Mouse (Mus musculus): Measurements from ENCODE around the gene Resp18. TPM values are rescaled to one million over a fixed set of nuclear protein-coding genes. Genes with fewer than 3 reads are reported as not detected.

Resp18 gene
- polyA plus RNA-seq, 1 experiment: 275 TPM

DNA sequence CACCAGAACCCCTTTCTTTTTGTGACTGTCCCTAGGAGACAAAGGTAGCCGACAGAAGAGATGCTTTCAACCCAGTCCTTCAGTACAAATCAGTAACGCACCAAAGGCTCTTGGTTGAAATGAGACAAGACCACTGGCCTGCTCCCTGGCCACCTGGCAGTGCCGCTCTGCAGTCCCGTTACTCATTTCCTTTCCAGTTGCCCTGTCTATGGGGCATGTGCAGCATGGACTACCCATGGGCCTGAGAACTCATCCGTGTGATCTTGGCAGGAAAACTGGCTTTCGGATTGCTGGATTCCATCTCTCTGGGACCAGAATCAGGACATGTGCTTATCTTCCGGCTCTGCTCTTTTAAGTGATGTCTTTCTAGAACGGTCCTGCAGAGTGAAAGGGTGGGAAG, 13.1 kb upstream of the Resp18 start:
- Histone ChIP-seq H3K27me3 (ENCODE audit: control insufficient read depth, insufficient read depth, low read length) (no peaks in the 10 kb centered on the region), H3K27ac (ENCODE audit: insufficient read depth, low read length) (no peak overlapping the region), H3K4me3 (replicated peaks; ENCODE audit: insufficient read depth, low read depth, low read length) (no peak overlapping the region), H3K4me1 (ENCODE audit: control insufficient read depth, insufficient read depth, low read length) (no peaks in the 10 kb centered on the region; the same call in 1 of the 2 replicates)
- no peak for DNase-seq
- TF ChIP-seq CTCF (IDR thresholded peaks at IDR 0.05; ENCODE audit: borderline replicate concordance, insufficient read depth, low read depth, low read length): no peak
- TF ChIP-seq POLR2A (IDR thresholded peaks at IDR 0.05; ENCODE audit: borderline replicate concordance, insufficient read depth, low read length): no peak
- 26% methylated on average over 8 of the region's 8 CpGs for WGBS

- H3K27me3 ChIP-seq (ENCODE audit: control insufficient read depth, insufficient read depth, low read length): no peaks in the 10 kb centered on the region
- no peak for TF ChIP-seq POLR2A (IDR thresholded peaks at IDR 0.05; ENCODE audit: borderline replicate concordance, insufficient read depth, low read length)
- peak; percentile 19; the same call in 1 of the 2 replicates for TF ChIP-seq CTCF (IDR thresholded peaks at IDR 0.05; ENCODE audit: borderline replicate concordance, insufficient read depth, low read depth, low read length)
- H3K27ac ChIP-seq (ENCODE audit: insufficient read depth, low read length): no peak overlapping the region
- H3K4me3 ChIP-seq (replicated peaks; ENCODE audit: insufficient read depth, low read depth, low read length): no peak overlapping the region
- DNase-seq: peak; percentile 42 to 70
- no peaks in the 10 kb centered on the region; the same call in 1 of the 2 replicates for H3K4me1 ChIP-seq (ENCODE audit: control insufficient read depth, insufficient read depth, low read length)
Measured at GRCm38 (mm10) chr1:75290582-75290981, 12.4 kb upstream of the Resp18 start.

- TF ChIP-seq POLR2A (IDR thresholded peaks at IDR 0.05; ENCODE audit: borderline replicate concordance, insufficient read depth, low read length) (no peak), CTCF (IDR thresholded peaks at IDR 0.05; ENCODE audit: borderline replicate concordance, insufficient read depth, low read depth, low read length) (no peak)
- Histone ChIP-seq H3K27ac (ENCODE audit: insufficient read depth, low read length) (no peak overlapping the region), H3K27me3 (ENCODE audit: control insufficient read depth, insufficient read depth, low read length) (no peaks in the 10 kb centered on the region), H3K4me1 (ENCODE audit: control insufficient read depth, insufficient read depth, low read length) (no peaks in the 10 kb centered on the region; the same call in 1 of the 2 replicates), H3K4me3 (replicated peaks; ENCODE audit: insufficient read depth, low read depth, low read length) (no peak overlapping the region)
- WGBS: 57% methylated on average over 8 of the region's 8 CpGs
- DNase-seq: no peak
Measured at GRCm38 (mm10) chr1:75289888-75290431, 11.7 kb upstream of the Resp18 start.

GRCm38 (mm10) chr1:75289376-75289775, 11.2 kb upstream of the Resp18 start:
- Histone ChIP-seq H3K4me1 (ENCODE audit: control insufficient read depth, insufficient read depth, low read length) (no peaks in the 10 kb centered on the region; the same call in 1 of the 2 replicates), H3K27ac (ENCODE audit: insufficient read depth, low read length) (no peak overlapping the region), H3K4me3 (replicated peaks; ENCODE audit: insufficient read depth, low read depth, low read length) (no peak overlapping the region), H3K27me3 (ENCODE audit: control insufficient read depth, insufficient read depth, low read length) (no peaks in the 10 kb centered on the region; the same call in 1 of the 2 replicates)
- no peak for DNase-seq
- WGBS: 35% methylated on average over 7 of the region's 7 CpGs
- no peak for TF ChIP-seq POLR2A (IDR thresholded peaks at IDR 0.05; ENCODE audit: borderline replicate concordance, insufficient read depth, low read length)
- no peak for TF ChIP-seq CTCF (IDR thresholded peaks at IDR 0.05; ENCODE audit: borderline replicate concordance, insufficient read depth, low read depth, low read length)

DNA sequence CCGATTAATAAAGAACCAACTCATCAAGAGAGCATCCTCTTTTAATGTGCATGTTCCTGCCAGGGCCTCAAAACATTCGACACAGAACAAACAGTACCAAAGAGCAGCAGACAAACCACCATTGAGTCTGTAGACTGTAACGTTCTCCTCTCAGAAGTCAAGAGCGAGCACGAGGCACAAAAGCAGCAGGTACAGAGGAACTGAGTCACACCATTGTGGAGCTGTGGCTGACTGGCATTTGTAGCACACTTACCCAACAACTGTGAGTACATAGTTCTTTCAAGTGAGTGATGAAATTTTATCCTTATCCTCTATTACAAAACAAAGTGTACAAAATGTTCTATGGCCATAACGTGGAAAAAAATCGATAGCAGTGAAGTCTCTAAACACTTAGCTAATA, 6.7 kb upstream of the Resp18 start:
- H3K27me3 ChIP-seq (ENCODE audit: control insufficient read depth, insufficient read depth, low read length): no peaks in the 10 kb centered on the region; the same call in 1 of the 2 replicates
- no peaks in the 10 kb centered on the region for H3K4me1 ChIP-seq (ENCODE audit: control insufficient read depth, insufficient read depth, low read length)
- no peak for DNase-seq
- no peak overlapping the region for H3K4me3 ChIP-seq (replicated peaks; ENCODE audit: insufficient read depth, low read depth, low read length)
- TF ChIP-seq CTCF (IDR thresholded peaks at IDR 0.05; ENCODE audit: borderline replicate concordance, insufficient read depth, low read depth, low read length) (no peak), POLR2A (IDR thresholded peaks at IDR 0.05; ENCODE audit: borderline replicate concordance, insufficient read depth, low read length) (no peak)
- WGBS: 82% methylated on average over 7 of the region's 7 CpGs
- H3K27ac ChIP-seq (ENCODE audit: insufficient read depth, low read length): no peak overlapping the region

DNA sequence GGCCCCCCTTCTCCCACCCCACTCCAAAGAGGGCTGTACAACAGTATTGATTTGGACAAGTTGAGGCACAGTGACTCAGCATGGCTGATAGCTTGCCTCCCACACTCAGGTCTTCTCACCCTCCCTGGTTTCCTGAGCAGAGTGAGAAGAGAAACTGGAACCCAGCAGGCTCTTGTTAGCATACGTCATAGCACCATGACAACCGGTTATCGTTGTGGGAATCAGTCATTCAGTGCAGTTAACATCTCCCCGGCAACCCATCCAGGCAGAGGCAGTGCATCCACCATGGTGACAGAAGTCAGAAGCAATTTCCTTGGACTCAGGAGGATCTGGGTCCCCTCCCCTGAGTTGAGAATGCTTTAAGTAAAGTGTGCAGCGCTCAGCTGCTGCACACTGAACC, 4.8 kb upstream of the Resp18 start:
- TF ChIP-seq CTCF (IDR thresholded peaks at IDR 0.05; ENCODE audit: borderline replicate concordance, insufficient read depth, low read depth, low read length) (no peak), POLR2A (IDR thresholded peaks at IDR 0.05; ENCODE audit: borderline replicate concordance, insufficient read depth, low read length) (no peak)
- Histone ChIP-seq H3K4me1 (ENCODE audit: control insufficient read depth, insufficient read depth, low read length) (0 out of 2 replicates have a peak, but pooled peaks cover 3% of the 10 kb centered on the region), H3K27ac (ENCODE audit: insufficient read depth, low read length) (no peak overlapping the region), H3K4me3 (replicated peaks; ENCODE audit: insufficient read depth, low read depth, low read length) (no peak overlapping the region), H3K27me3 (ENCODE audit: control insufficient read depth, insufficient read depth, low read length) (no peaks in the 10 kb centered on the region; the same call in 1 of the 2 replicates)
- no peak for DNase-seq
- 16% methylated on average over 5 of the region's 5 CpGs for WGBS

DNA sequence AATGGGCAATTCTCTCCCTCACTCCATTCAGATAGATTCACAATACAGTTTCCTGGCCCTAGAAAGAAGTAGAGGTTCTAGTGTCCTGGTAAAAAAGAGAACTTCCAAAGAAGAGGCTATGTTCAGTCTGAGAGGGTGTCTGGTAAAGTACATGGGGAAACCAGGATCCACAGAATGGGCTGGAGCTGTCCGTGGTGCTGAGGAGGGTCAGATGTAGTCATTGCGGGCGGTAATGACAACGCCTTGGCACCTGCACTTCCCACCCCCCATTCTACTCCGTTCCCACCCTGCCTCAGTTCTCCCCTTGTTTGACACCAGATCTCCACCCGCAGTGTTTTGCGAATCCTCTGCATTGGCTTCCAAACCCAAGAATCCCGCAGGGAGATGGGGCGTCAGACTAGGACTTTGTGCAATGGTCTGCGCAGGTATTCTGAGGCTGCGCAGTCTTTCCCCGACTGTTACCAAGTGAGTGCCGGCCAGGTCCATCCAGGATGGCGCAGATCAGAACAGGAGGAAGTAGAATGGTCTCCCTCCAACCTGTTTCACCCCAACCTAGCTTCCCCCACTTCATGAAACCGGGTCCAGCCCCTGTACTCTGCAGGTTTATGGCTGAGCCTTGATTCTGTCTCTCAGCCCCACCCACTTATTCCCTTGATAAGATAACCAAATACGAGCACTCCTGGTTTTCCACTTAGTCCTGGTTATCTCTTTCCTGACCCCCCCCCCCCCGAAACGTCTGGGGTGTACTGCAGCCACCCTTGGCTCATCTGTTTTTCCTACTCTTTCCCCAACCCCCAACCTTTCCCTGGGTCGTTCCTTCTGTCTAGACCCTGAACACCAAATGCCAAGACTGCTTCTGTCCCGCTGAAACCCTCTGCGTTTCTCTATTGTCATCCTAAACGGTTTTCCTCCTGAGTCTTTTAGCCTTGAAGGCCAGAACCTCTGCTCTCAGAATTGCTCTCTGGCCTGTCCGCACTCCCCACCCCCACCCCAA, 723 bp downstream of the Resp18 start:
- DNase-seq: peak; percentile 35 to 57
- H3K4me3 ChIP-seq (replicated peaks; ENCODE audit: insufficient read depth, low read depth, low read length): peak overlapping the region; percentile 58
- 4% methylated on average over 23 of the region's 23 CpGs for WGBS
- no peak overlapping the region for H3K27ac ChIP-seq (ENCODE audit: insufficient read depth, low read length)
- H3K4me1 ChIP-seq (ENCODE audit: control insufficient read depth, insufficient read depth, low read length): 0 out of 2 replicates have a peak, but pooled peaks cover 3% of the 10 kb centered on the region
- H3K27me3 ChIP-seq (ENCODE audit: control insufficient read depth, insufficient read depth, low read length): no peaks in the 10 kb centered on the region
- TF ChIP-seq POLR2A (IDR thresholded peaks at IDR 0.05; ENCODE audit: borderline replicate concordance, insufficient read depth, low read length) (no peak; the same call in 1 of the 2 replicates), CTCF (IDR thresholded peaks at IDR 0.05; ENCODE audit: borderline replicate concordance, insufficient read depth, low read depth, low read length) (no peak)
